Comparison of ENCODE assay signal across 14 mouse cellular contexts in the genomic region with DNA sequence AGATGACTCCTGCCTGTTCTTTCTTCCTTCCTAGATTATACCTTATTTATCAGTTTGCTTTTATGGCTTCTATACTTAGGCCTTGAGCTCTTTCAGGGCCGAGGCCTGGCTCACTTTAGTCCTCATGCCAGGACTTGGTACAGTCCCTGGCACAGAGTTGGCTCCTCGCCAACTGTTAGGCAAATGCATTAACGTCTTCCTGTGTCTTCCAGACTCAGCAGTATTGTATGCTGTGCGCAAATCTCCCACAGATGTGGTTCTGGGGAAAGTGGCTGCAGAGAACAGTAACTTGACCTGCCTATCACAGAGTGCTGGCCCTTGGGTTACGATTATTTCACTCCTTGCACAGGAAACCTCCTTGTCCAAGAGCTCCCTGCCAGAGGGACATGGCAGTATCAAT. TPM values are rescaled to one million over a fixed set of nuclear protein-coding genes. Genes with fewer than 3 reads are reported as not detected.
A peak's percentile ranks its signal among the peaks of the same experiment; 100 is the strongest.
DNase-seq lines count a peak whose midpoint lies in the region; ATAC-seq lines count a peak whose summit lies in the region.
"Had no signal": no experiment of that assay in that cellular context is flagged by ENCODE, and none has a peak within 500 bp of the region (broad histone marks: within the 10 kb centered on the region; RNA-seq: fewer than 3 reads in every experiment).

No protein-coding gene starts in this region.

- H3K27me3 ChIP-seq in forebrain, embryonic 14.5 days (replicated peaks; ENCODE audit: control insufficient read depth, insufficient read depth, low read length): no peaks in the 10 kb centered on the region
- H3K27me3 ChIP-seq in forebrain, embryonic 11.5 days (ENCODE audit: control insufficient read depth, insufficient read depth, low read length): no peaks in the 10 kb centered on the region
- H3K27me3 ChIP-seq in midbrain, embryonic 13.5 days: no peaks in the 10 kb centered on the region
- peaks cover 5% of the 10 kb centered on the region; the same call in 1 of the 2 replicates for H3K27me3 ChIP-seq in midbrain, embryonic 10.5 days (ENCODE audit: low read depth, poor library complexity, severe bottlenecking)
- no peaks in the 10 kb centered on the region for H3K27me3 ChIP-seq in limb, embryonic 13.5 days
- H3K27me3 ChIP-seq: heart, embryonic 13.5 days; liver, embryonic 15.5 days had no signal

- H3K9me3 ChIP-seq in forebrain, embryonic 14.5 days (replicated peaks; ENCODE audit: control insufficient read depth, low read length): no peaks in the 10 kb centered on the region
- no peaks in the 10 kb centered on the region for H3K9me3 ChIP-seq in forebrain, embryonic 11.5 days (ENCODE audit: control insufficient read depth, low read length)
- no peaks in the 10 kb centered on the region for H3K9me3 ChIP-seq in midbrain, embryonic 13.5 days
- no peaks in the 10 kb centered on the region for H3K9me3 ChIP-seq in midbrain, embryonic 10.5 days (replicated peaks)
- H3K9me3 ChIP-seq in limb, embryonic 13.5 days: no peaks in the 10 kb centered on the region
- H3K9me3 ChIP-seq: heart, embryonic 13.5 days; liver, embryonic 15.5 days had no signal

- DNase-seq in forebrain, embryonic 14.5 days (ENCODE audit: low spot score): peak; percentile 60
- DNase-seq in forebrain, embryonic 11.5 days (ENCODE audit: low spot score): no peak
- DNase-seq in midbrain, embryonic 10.5 days (ENCODE audit: low spot score): no peak
- peak; percentile 42 for DNase-seq in adrenal gland, postnatal 25 days
- no peak for DNase-seq in layer of hippocampus, adult 9-11 months
- no peak for DNase-seq in frontal cortex, postnatal 10 days (ENCODE audit: low spot score in 2 of 2)
- DNase-seq: B cell, adult 2 months; gastrocnemius, postnatal 14 days; lung, postnatal 4 days; right cerebral cortex, postnatal 25 days had no signal

- H3K27ac ChIP-seq in forebrain, embryonic 14.5 days (ENCODE audit: low read depth, low read length): 0 out of 2 replicates have a peak overlapping the region, but pooled peaks have one; percentile 44
- no peak overlapping the region for H3K27ac ChIP-seq in forebrain, embryonic 11.5 days (ENCODE audit: low read depth, low read length)
- H3K27ac ChIP-seq in midbrain, embryonic 13.5 days: no peak overlapping the region
- no peak overlapping the region for H3K27ac ChIP-seq in midbrain, embryonic 10.5 days (replicated peaks)
- 0 out of 2 replicates have a peak overlapping the region, but pooled peaks have one; percentile 17 for H3K27ac ChIP-seq in limb, embryonic 13.5 days
- H3K27ac ChIP-seq: heart, embryonic 13.5 days; liver, embryonic 15.5 days had no signal

- no peak overlapping the region for H3K9ac ChIP-seq in forebrain, embryonic 14.5 days (ENCODE audit: low read length)
- H3K9ac ChIP-seq in forebrain, embryonic 11.5 days (ENCODE audit: low read length): no peak overlapping the region
- H3K9ac ChIP-seq in midbrain, embryonic 13.5 days (replicated peaks): no peak overlapping the region
- H3K9ac ChIP-seq in limb, embryonic 13.5 days: 0 out of 2 replicates have a peak overlapping the region, but pooled peaks have one; percentile 36
- H3K9ac ChIP-seq: heart, embryonic 13.5 days; liver, embryonic 15.5 days had no signal

- H3K4me3 ChIP-seq in forebrain, embryonic 14.5 days (ENCODE audit: low read depth, low read length): no peak overlapping the region
- no peak overlapping the region for H3K4me3 ChIP-seq in forebrain, embryonic 11.5 days (ENCODE audit: low read depth, low read length)
- no peak overlapping the region for H3K4me3 ChIP-seq in midbrain, embryonic 13.5 days (replicated peaks)
- H3K4me3 ChIP-seq in midbrain, embryonic 10.5 days: no peak overlapping the region
- no peak overlapping the region for H3K4me3 ChIP-seq in limb, embryonic 13.5 days
- H3K4me3 ChIP-seq: heart, embryonic 13.5 days; liver, embryonic 15.5 days had no signal

- no peaks in the 10 kb centered on the region for H3K36me3 ChIP-seq in forebrain, embryonic 14.5 days (ENCODE audit: control insufficient read depth, insufficient read depth, low read length)
- no peaks in the 10 kb centered on the region for H3K36me3 ChIP-seq in forebrain, embryonic 11.5 days (ENCODE audit: control insufficient read depth, insufficient read depth, low read length)
- no peaks in the 10 kb centered on the region for H3K36me3 ChIP-seq in midbrain, embryonic 13.5 days
- no peaks in the 10 kb centered on the region for H3K36me3 ChIP-seq in midbrain, embryonic 10.5 days
- no peaks in the 10 kb centered on the region for H3K36me3 ChIP-seq in limb, embryonic 13.5 days
- H3K36me3 ChIP-seq: liver, embryonic 15.5 days had no signal

- no peak overlapping the region for H3K4me2 ChIP-seq in forebrain, embryonic 14.5 days (ENCODE audit: low read length)
- no peak overlapping the region for H3K4me2 ChIP-seq in forebrain, embryonic 11.5 days (ENCODE audit: low read depth, low read length, severe bottlenecking)
- H3K4me2 ChIP-seq in midbrain, embryonic 13.5 days (replicated peaks): no peak overlapping the region
- H3K4me2 ChIP-seq in limb, embryonic 13.5 days (replicated peaks): no peak overlapping the region
- H3K4me2 ChIP-seq: heart, embryonic 13.5 days; liver, embryonic 15.5 days had no signal

- peaks cover 22% of the 10 kb centered on the region for H3K4me1 ChIP-seq in forebrain, embryonic 14.5 days (ENCODE audit: control insufficient read depth, insufficient read depth, low read length)
- H3K4me1 ChIP-seq in forebrain, embryonic 11.5 days (replicated peaks; ENCODE audit: control insufficient read depth, insufficient read depth, low read length): no peaks in the 10 kb centered on the region
- peaks cover 16% of the 10 kb centered on the region for H3K4me1 ChIP-seq in midbrain, embryonic 13.5 days (replicated peaks)
- peaks cover 16% of the 10 kb centered on the region for H3K4me1 ChIP-seq in midbrain, embryonic 10.5 days
- H3K4me1 ChIP-seq in limb, embryonic 13.5 days: peaks cover 49% of the 10 kb centered on the region
- H3K4me1 ChIP-seq: liver, embryonic 15.5 days had no signal

- no peak for ATAC-seq in forebrain, embryonic 14.5 days
- no peak for ATAC-seq in forebrain, embryonic 11.5 days (replicated peaks; ENCODE audit: low FRiP score)
- 0 out of 2 replicates have a peak, but pooled peaks have one; percentile 37 for ATAC-seq in midbrain, embryonic 13.5 days
- no peak for ATAC-seq in limb, embryonic 13.5 days (ENCODE audit: low FRiP score, low read depth)

- 43% methylated on average over 5 of the region's 5 CpGs for WGBS in forebrain, embryonic 14.5 days
- WGBS in forebrain, embryonic 11.5 days: 74% methylated on average over 5 of the region's 5 CpGs
- WGBS in midbrain, embryonic 13.5 days: 74% methylated on average over 5 of the region's 5 CpGs
- 84% methylated on average over 5 of the region's 5 CpGs for WGBS in midbrain, embryonic 10.5 days
- WGBS in limb, embryonic 13.5 days: 27% methylated on average over 5 of the region's 5 CpGs

RNA-seq across cellular contexts. Expression of a gene that starts 27.9 kb away (rescaled TPM):
- 5.2 and 8.5 TPM in 2 replicates for polyA plus RNA-seq in forebrain, embryonic 14.5 days (2014; fragmentation: Nextera tagmentation; extraction: Ambion mirVana)
- 7.8 and 8.1 TPM in 2 replicates for polyA plus RNA-seq in forebrain, embryonic 11.5 days (2014; fragmentation: Nextera tagmentation; extraction: Ambion mirVana)
- 2.9 and 4.8 TPM in 2 replicates for polyA plus RNA-seq in midbrain, embryonic 13.5 days (2015; fragmentation: Nextera tagmentation; extraction: Ambion mirVana)
- 6.5 and 7.2 TPM in 2 replicates for polyA plus RNA-seq in midbrain, embryonic 10.5 days (2016; fragmentation: Nextera tagmentation; extraction: Ambion mirVana)
- total RNA-seq in adrenal gland, postnatal 25 days (2021): 168 and 197 TPM in 2 replicates
- 9.4 and 10.8 TPM in 2 replicates for polyA plus RNA-seq in limb, embryonic 13.5 days (2015; fragmentation: Nextera tagmentation; extraction: Ambion mirVana)

RNA-seq across cellular contexts. Expression of a gene that starts 55.4 kb away (rescaled TPM):
- polyA plus RNA-seq in forebrain, embryonic 14.5 days (2014; fragmentation: Nextera tagmentation; extraction: Ambion mirVana): 12.5 TPM in 2 replicates
- 15.0 and 17.4 TPM in 2 replicates for polyA plus RNA-seq in forebrain, embryonic 11.5 days (2014; fragmentation: Nextera tagmentation; extraction: Ambion mirVana)
- 9.5 and 10.5 TPM in 2 replicates for polyA plus RNA-seq in midbrain, embryonic 13.5 days (2015; fragmentation: Nextera tagmentation; extraction: Ambion mirVana)
- 11.4 and 12.6 TPM in 2 replicates for polyA plus RNA-seq in midbrain, embryonic 10.5 days (2016; fragmentation: Nextera tagmentation; extraction: Ambion mirVana)
- 33.3 and 42.4 TPM in 2 replicates for total RNA-seq in adrenal gland, postnatal 25 days (2021)
- 22.4 and 23.6 TPM in 2 replicates for polyA plus RNA-seq in limb, embryonic 13.5 days (2015; fragmentation: Nextera tagmentation; extraction: Ambion mirVana)

Comparison
In these comparisons a context has a peak if more than half of its experiments do, and no peak if none do; other contexts are left out.
1. DNase-seq: peak in forebrain, embryonic 14.5 days (single experiment) and adrenal gland, postnatal 25 days (single experiment); none in forebrain, embryonic 11.5 days (single experiment), midbrain, embryonic 10.5 days (single experiment), layer of hippocampus, adult 9-11 months (single experiment) and frontal cortex, postnatal 10 days (0 of 2).
2. H3K27ac ChIP-seq: peak in forebrain, embryonic 14.5 days (single experiment) and limb, embryonic 13.5 days (single experiment); none in forebrain, embryonic 11.5 days (single experiment), midbrain, embryonic 13.5 days (single experiment) and midbrain, embryonic 10.5 days (single experiment).